Mouse (Mus musculus) heart, embryonic 13.5 days (tissue): ENCODE measurements around the gene Il1r1. TPM values are rescaled to one million over a fixed set of nuclear protein-coding genes. Genes with fewer than 3 reads are reported as not detected.

Source experiments
- ATAC-seq: fragments of 200-750 bp; cut with Nextera tagmentation; 2 replicates; pipeline ENCODE4 v1.8.0; 2017; ENCODE audit warnings: moderate TSS enrichment; ENCODE audit not compliant: insufficient number of reproducible peaks, low FRiP score, low TSS enrichment; ENCODE audit errors: extremely low read depth
- H3K27ac ChIP-seq: fragments of 300-500 bp; sonication (generic); replicated peaks from 2 replicates; pipeline ENCODE4 v1.5.1; 2015; ENCODE audit warnings: moderate library complexity, mild to moderate bottlenecking, inconsistent platforms
- H3K27me3 ChIP-seq: fragments of 300-500 bp; sonication (generic); replicated peaks from 2 replicates; pipeline ENCODE4 v1.6.1; 2015; ENCODE audit warnings: mild to moderate bottlenecking, inconsistent platforms
- H3K36me3 ChIP-seq: fragments of 300-500 bp; sonication (generic); 2 replicates; pipeline ENCODE4 v1.6.1; 2015; ENCODE audit warnings: mild to moderate bottlenecking, inconsistent platforms
- H3K4me1 ChIP-seq: fragments of 300-500 bp; sonication (generic); 2 replicates; pipeline ENCODE4 v1.6.1; 2015; ENCODE audit warnings: inconsistent platforms
- H3K4me2 ChIP-seq: fragments of 300-500 bp; sonication (generic); 2 replicates; pipeline ENCODE4 v1.6.1; 2015; ENCODE audit warnings: inconsistent platforms, mild to moderate bottlenecking, moderate library complexity
- H3K4me3 ChIP-seq: fragments of 300-500 bp; sonication (generic); 2 replicates; pipeline ENCODE4 v1.5.1; 2015; ENCODE audit warnings: moderate library complexity, mild to moderate bottlenecking, inconsistent platforms
- H3K9ac ChIP-seq: fragments of 300-500 bp; sonication (generic); 2 replicates; pipeline ENCODE4 v1.6.1; 2015; ENCODE audit warnings: inconsistent platforms, mild to moderate bottlenecking, moderate library complexity
- H3K9me3 ChIP-seq: fragments of 300-500 bp; sonication (generic); 2 replicates; pipeline ENCODE4 v1.6.1; 2016; ENCODE audit warnings: inconsistent platforms
- WGBS: fragments of 180-500 bp; shearing (Covaris S2); methylation state at CpG from one replicate; pipeline ENCODE4 v1.1.7; 2015; ENCODE audit warnings: mixed read lengths; 5-methylcytosine and 5-hydroxymethylcytosine counted together
- polyA plus RNA-seq: library from polyadenylated mRNA; unstranded; fragments of >200 nt; fragmentation: Nextera tagmentation; extraction: Ambion mirVana; gene quantifications from 2 replicates; pipeline ENCODE4 v1.2.1, GENCODE M21; 2015

Gene Il1r1
- polyA plus RNA-seq = 6.2 and 6.3 TPM in 2 replicates

GRCm38 (mm10) chr1:40224539-40225284 is at the start of gene Il1r1:
TSS of gene Il1r1 (plus strand) at chr1:40225080.
- peak within 1 kb of the TSS; percentile 72 for H3K9ac ChIP-seq
- no peaks in the 10 kb centered on the region for H3K9me3 ChIP-seq
- H3K4me1 ChIP-seq = peaks cover 45% of the 10 kb centered on the region
- peak within 1 kb of the TSS; percentile 39 for H3K4me3 ChIP-seq
- WGBS = 22% methylated on average over 12 of the region's 12 CpGs
- no peaks in the 10 kb centered on the region for H3K36me3 ChIP-seq
- peak; percentile 49; the same call in 1 of the 2 replicates for ATAC-seq
- H3K27ac ChIP-seq = peak within 1 kb of the TSS; percentile 80
- peak within 1 kb of the TSS; percentile 65 for H3K4me2 ChIP-seq
- H3K27me3 ChIP-seq = no peaks in the 10 kb centered on the region

- 87% methylated on average over 5 of the region's 5 CpGs for WGBS
- 0 out of 2 replicates have a peak, but pooled peaks cover 3% of the 10 kb centered on the region for H3K36me3 ChIP-seq
- peaks cover 13% of the 10 kb centered on the region; the same call in 1 of the 2 replicates for H3K9me3 ChIP-seq
- no peak overlapping the region for H3K9ac ChIP-seq
- H3K4me2 ChIP-seq = no peak overlapping the region
- peaks cover 42% of the 10 kb centered on the region for H3K4me1 ChIP-seq
- no peak for ATAC-seq
- no peak overlapping the region for H3K27ac ChIP-seq
- H3K4me3 ChIP-seq = no peak overlapping the region
- H3K27me3 ChIP-seq = no peaks in the 10 kb centered on the region
Observed at GRCm38 (mm10) chr1:40175123-40175522, 49.8 kb upstream of the Il1r1 start.

GRCm38 (mm10) chr1:40175797-40176196 is 49.1 kb upstream of the Il1r1 start:
- Histone ChIP-seq H3K4me2 (no peak overlapping the region), H3K27me3 (no peaks in the 10 kb centered on the region), H3K4me1 (peaks cover 46% of the 10 kb centered on the region), H3K9me3 (peaks cover 13% of the 10 kb centered on the region; the same call in 1 of the 2 replicates), H3K36me3 (0 out of 2 replicates have a peak, but pooled peaks cover 3% of the 10 kb centered on the region), H3K27ac (no peak overlapping the region), H3K9ac (no peak overlapping the region), H3K4me3 (no peak overlapping the region)
- ATAC-seq = no peak
- WGBS = 77% methylated on average over 1 of the region's 1 CpGs

GRCm38 (mm10) chr1:40179031-40179430 is 45.8 kb upstream of the Il1r1 start:
- Histone ChIP-seq H3K9ac (no peak overlapping the region), H3K27ac (peak overlapping the region; percentile 70), H3K9me3 (peaks cover 13% of the 10 kb centered on the region; the same call in 1 of the 2 replicates), H3K36me3 (0 out of 2 replicates have a peak, but pooled peaks cover 3% of the 10 kb centered on the region), H3K27me3 (no peaks in the 10 kb centered on the region), H3K4me3 (no peak overlapping the region), H3K4me2 (no peak overlapping the region), H3K4me1 (peaks cover 49% of the 10 kb centered on the region)
- no peak for ATAC-seq
- WGBS = 47% methylated on average over 4 of the region's 4 CpGs

- Histone ChIP-seq H3K4me3 (no peak overlapping the region), H3K9ac (no peak overlapping the region), H3K27me3 (no peaks in the 10 kb centered on the region), H3K9me3 (peaks cover 13% of the 10 kb centered on the region; the same call in 1 of the 2 replicates), H3K4me2 (no peak overlapping the region), H3K4me1 (peaks cover 47% of the 10 kb centered on the region), H3K27ac (peak overlapping the region; percentile 70), H3K36me3 (0 out of 2 replicates have a peak, but pooled peaks cover 3% of the 10 kb centered on the region)
- no peak for ATAC-seq
- 22% methylated on average over 1 of the region's 1 CpGs for whole genome bisulfite sequencing
Observed at GRCm38 (mm10) chr1:40179493-40179892, 45.4 kb upstream of the Il1r1 start.

- H3K4me2 ChIP-seq = no peak overlapping the region
- 74% methylated on average over 2 of the region's 2 CpGs for WGBS
Observed at GRCm38 (mm10) chr1:40180861-40181260, 44.0 kb upstream of the Il1r1 start.

GRCm38 (mm10) chr1:40181716-40182115 is 43.2 kb upstream of the Il1r1 start:
- ATAC-seq = no peak
- H3K9ac ChIP-seq = no peak overlapping the region
- H3K4me2 ChIP-seq = no peak overlapping the region
- no peak overlapping the region; the same call in 1 of the 2 replicates for H3K27ac ChIP-seq
- peaks cover 11% of the 10 kb centered on the region; the same call in 1 of the 2 replicates for H3K9me3 ChIP-seq
- no peaks in the 10 kb centered on the region for H3K27me3 ChIP-seq
- WGBS = 56% methylated on average over 3 of the region's 3 CpGs
- no peak overlapping the region for H3K4me3 ChIP-seq
- 0 out of 2 replicates have a peak, but pooled peaks cover under 1% of the 10 kb centered on the region for H3K36me3 ChIP-seq
- peaks cover 47% of the 10 kb centered on the region for H3K4me1 ChIP-seq

More at GRCm38 (mm10) chr1:40180861-40181260, 44.0 kb upstream of the Il1r1 start:
- Histone ChIP-seq H3K9ac (no peak overlapping the region), H3K36me3 (0 out of 2 replicates have a peak, but pooled peaks cover 3% of the 10 kb centered on the region), H3K27me3 (no peaks in the 10 kb centered on the region), H3K27ac (0 out of 2 replicates have a peak overlapping the region, but pooled peaks have one; percentile 29), H3K9me3 (peaks cover 13% of the 10 kb centered on the region; the same call in 1 of the 2 replicates), H3K4me1 (peaks cover 47% of the 10 kb centered on the region), H3K4me3 (no peak overlapping the region)
- no peak for ATAC-seq

- Histone ChIP-seq H3K27ac (peak overlapping the region; percentile 50; the same call in 1 of the 2 replicates), H3K4me1 (peaks cover 54% of the 10 kb centered on the region), H3K36me3 (no peaks in the 10 kb centered on the region), H3K27me3 (no peaks in the 10 kb centered on the region), H3K4me2 (peak overlapping the region; percentile 40), H3K9ac (peak overlapping the region; percentile 47; the same call in 1 of the 2 replicates), H3K9me3 (no peaks in the 10 kb centered on the region), H3K4me3 (no peak overlapping the region)
- ATAC-seq = no peak
Observed at GRCm38 (mm10) chr1:40183410-40183809, 41.5 kb upstream of the Il1r1 start.

GRCm38 (mm10) chr1:40187961-40188360 is 36.9 kb upstream of the Il1r1 start:
- ATAC-seq = no peak
- no peak overlapping the region for H3K27ac ChIP-seq

GRCm38 (mm10) chr1:40190025-40190424 is 34.9 kb upstream of the Il1r1 start:
- Histone ChIP-seq H3K4me2 (no peak overlapping the region), H3K36me3 (no peaks in the 10 kb centered on the region), H3K4me1 (peaks cover 18% of the 10 kb centered on the region), H3K27me3 (no peaks in the 10 kb centered on the region), H3K27ac (no peak overlapping the region), H3K9me3 (no peaks in the 10 kb centered on the region), H3K4me3 (no peak overlapping the region), H3K9ac (no peak overlapping the region)
- 64% methylated on average over 5 of the region's 5 CpGs for WGBS
- no peak for ATAC-seq

More at GRCm38 (mm10) chr1:40187961-40188360, 36.9 kb upstream of the Il1r1 start:
- 56% methylated on average over 1 of the region's 1 CpGs for WGBS
- peaks cover 31% of the 10 kb centered on the region for H3K4me1 ChIP-seq
- H3K36me3 ChIP-seq = no peaks in the 10 kb centered on the region
- H3K4me2 ChIP-seq = no peak overlapping the region
- H3K27me3 ChIP-seq = no peaks in the 10 kb centered on the region
- H3K9me3 ChIP-seq = no peaks in the 10 kb centered on the region
- H3K4me3 ChIP-seq = no peak overlapping the region
- no peak overlapping the region for H3K9ac ChIP-seq

GRCm38 (mm10) chr1:40190837-40191236 is 34.0 kb upstream of the Il1r1 start:
- no peak for ATAC-seq
- WGBS = 56% methylated on average over 5 of the region's 5 CpGs
- H3K36me3 ChIP-seq = no peaks in the 10 kb centered on the region
- H3K9ac ChIP-seq = no peak overlapping the region
- H3K27ac ChIP-seq = no peak overlapping the region
- H3K27me3 ChIP-seq = no peaks in the 10 kb centered on the region
- no peak overlapping the region for H3K4me2 ChIP-seq
- no peaks in the 10 kb centered on the region for H3K9me3 ChIP-seq
- no peak overlapping the region for H3K4me3 ChIP-seq
- peaks cover 18% of the 10 kb centered on the region for H3K4me1 ChIP-seq
